Mouse (Mus musculus): ENCODE results near the gene Twf1. TPM values are rescaled to one million over a fixed set of nuclear protein-coding genes. Genes with fewer than 3 reads are reported as not detected.
A peak's percentile ranks its signal among the peaks of the same experiment; 100 is the strongest.

The Twf1 gene
- polyA plus RNA-seq, 1 experiment from 2014 or later = 55.3 TPM

DNA sequence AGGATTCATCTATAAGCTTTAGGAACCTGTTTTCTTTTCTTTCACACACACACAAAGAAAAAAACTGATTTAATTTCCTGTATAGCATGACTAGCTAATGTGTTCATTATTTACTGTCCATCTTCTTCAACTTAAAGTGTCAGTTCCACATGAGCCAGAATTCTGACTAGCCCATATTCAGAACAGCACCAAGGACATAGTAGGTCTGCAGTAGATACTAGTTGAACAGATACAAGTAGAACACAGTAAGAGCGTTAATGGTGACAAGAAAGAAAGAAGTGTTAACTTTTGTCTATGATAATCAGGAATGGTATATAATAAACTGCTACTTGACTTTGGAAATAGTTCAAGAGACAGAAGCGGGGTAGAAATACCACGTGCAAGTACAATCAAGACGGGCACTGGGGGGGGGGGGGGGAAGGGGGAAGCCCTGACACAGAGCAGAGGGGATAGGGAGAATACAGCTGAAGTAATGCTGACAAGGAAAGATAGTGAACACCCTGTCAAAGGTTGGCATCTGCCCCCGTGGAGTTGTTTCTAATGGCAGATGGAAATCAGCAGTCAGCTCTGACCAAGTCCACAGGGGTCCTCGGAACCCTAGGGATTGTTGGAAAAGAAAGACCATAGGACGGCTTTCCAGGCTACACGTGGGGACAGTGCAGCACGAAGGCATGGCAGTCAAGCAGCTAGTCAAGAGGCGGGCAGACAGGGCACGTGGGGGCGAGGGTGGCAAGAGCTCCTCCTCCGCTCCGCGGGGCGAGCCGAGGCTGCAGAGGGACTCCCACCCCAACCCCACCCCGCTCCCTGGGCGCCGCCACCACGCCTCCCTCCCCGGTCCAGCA is 46.9 kb downstream of the Twf1 start:
- 12% methylated on average over 22 of the region's 22 CpGs for WGBS
- Histone ChIP-seq H3K4me3 (replicated peaks) (peak overlapping the region; percentile 82), H3K27me3 (no peaks in the 10 kb centered on the region), H3K36me3 (no peaks in the 10 kb centered on the region), H3K27ac (no peak overlapping the region), H3K4me2 (peak overlapping the region; percentile 80), H3K4me1 (replicated peaks) (peaks cover 9% of the 10 kb centered on the region; the same call in 1 of the 2 replicates), H3K9ac (replicated peaks) (peak overlapping the region; percentile 69), H3K9me3 (no peaks in the 10 kb centered on the region)
- peak; percentile 84 for ATAC-seq (ENCODE audit: insufficient number of reproducible peaks, insufficient read depth, low FRiP score, low TSS enrichment, low read depth)

DNA sequence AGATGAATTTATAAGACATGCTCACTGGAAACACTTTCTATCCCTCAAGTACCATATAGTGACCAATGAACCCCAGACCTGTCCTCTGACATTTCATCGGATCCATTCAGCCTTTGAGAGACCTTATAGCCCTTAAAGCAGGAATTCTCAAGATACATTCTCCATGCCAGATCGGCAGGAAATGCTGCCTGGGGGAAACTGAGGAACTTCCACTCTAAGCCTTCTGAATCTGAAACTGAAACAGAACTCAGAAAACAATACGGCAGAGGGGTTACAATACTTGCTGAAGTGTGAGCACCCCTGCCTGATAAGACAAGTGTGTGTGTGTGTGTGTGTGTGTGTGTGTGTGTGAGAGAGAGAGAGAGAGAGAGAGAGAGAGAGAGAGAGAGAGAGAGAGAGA is 50.4 kb downstream of the Twf1 start:
- Histone ChIP-seq H3K36me3 (no peaks in the 10 kb centered on the region), H3K27me3 (no peaks in the 10 kb centered on the region), H3K27ac (no peak overlapping the region), H3K9ac (replicated peaks) (no peak overlapping the region), H3K4me3 (replicated peaks) (no peak overlapping the region), H3K9me3 (no peaks in the 10 kb centered on the region), H3K4me1 (replicated peaks) (peaks cover 7% of the 10 kb centered on the region; the same call in 1 of the 2 replicates), H3K4me2 (no peak overlapping the region)
- WGBS = 92% methylated on average over 3 of the region's 3 CpGs
- ATAC-seq (ENCODE audit: insufficient number of reproducible peaks, insufficient read depth, low FRiP score, low TSS enrichment, low read depth) = no peak

DNA sequence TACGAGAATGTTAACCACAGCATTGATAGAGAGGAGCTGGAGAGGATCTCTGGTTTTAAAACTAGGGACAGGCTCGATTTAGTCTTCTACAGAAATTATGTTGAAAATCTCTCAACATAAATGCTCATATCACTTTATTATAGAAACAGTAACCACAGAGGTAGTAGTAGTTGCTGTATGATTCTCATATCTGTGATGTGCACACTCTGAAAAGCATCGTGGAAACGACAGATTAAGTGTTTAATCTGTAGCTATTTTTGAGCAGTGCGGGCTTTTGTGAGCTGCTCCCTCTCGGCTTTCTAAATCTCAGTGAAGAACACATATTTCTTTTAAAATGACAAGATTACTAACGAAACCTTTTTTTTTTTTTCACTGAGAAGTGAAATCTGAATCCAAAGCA is 54.2 kb downstream of the Twf1 start:
- Histone ChIP-seq H3K4me3 (replicated peaks) (no peak overlapping the region), H3K36me3 (peaks cover 3% of the 10 kb centered on the region; the same call in 1 of the 2 replicates), H3K9me3 (no peaks in the 10 kb centered on the region), H3K4me1 (replicated peaks) (no peaks in the 10 kb centered on the region), H3K27me3 (no peaks in the 10 kb centered on the region), H3K4me2 (no peak overlapping the region), H3K9ac (replicated peaks) (no peak overlapping the region), H3K27ac (no peak overlapping the region)
- no peak for ATAC-seq (ENCODE audit: insufficient number of reproducible peaks, insufficient read depth, low FRiP score, low TSS enrichment, low read depth)
- 92% methylated on average over 7 of the region's 7 CpGs for WGBS

DNA sequence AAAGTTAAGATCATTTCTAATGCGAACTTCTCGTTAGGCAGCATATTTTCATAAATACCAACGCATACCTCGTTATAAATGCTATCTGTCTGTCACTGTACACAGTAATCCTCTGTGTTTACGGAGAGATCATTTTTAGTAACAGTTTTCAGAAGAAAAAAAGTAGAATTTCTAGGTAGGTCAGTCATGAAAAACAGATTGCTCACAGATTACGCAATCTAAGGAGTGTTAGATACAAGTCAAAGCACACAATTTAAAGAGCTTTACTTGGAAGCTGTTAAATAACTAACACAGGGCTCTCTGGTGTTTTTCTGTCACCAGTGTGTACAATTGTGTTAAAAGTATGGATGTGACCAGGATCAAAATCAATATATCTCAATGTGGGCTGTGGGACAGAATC is 56.7 kb downstream of the Twf1 start:
- WGBS = 89% methylated on average over 6 of the region's 6 CpGs
- Histone ChIP-seq H3K4me1 (replicated peaks) (no peaks in the 10 kb centered on the region), H3K27me3 (no peaks in the 10 kb centered on the region), H3K9me3 (no peaks in the 10 kb centered on the region), H3K27ac (no peak overlapping the region), H3K9ac (replicated peaks) (no peak overlapping the region), H3K4me2 (no peak overlapping the region), H3K4me3 (replicated peaks) (no peak overlapping the region), H3K36me3 (peaks cover 14% of the 10 kb centered on the region; the same call in 1 of the 2 replicates)
- no peak for ATAC-seq (ENCODE audit: insufficient number of reproducible peaks, insufficient read depth, low FRiP score, low TSS enrichment, low read depth)

DNA sequence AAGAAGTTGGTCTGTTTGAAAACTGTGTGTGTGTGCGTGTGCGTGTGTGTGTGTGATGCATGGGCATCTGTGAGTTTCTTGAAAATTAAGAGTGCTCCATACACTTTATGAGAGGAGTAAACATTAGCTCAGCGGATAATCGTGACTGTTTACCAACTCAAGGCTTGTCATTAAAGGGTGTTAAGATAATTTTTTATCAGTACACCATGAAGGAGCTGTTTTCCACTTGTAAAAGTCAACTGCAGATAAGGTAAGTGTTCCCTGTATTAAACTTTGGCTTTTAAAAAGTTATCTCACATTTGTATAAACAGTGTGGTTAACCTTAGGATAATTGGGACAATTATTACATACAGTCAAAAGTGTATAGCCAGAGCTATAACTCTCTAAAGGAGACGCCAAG is 57.4 kb downstream of the Twf1 start:
- Histone ChIP-seq H3K27ac (no peak overlapping the region), H3K27me3 (no peaks in the 10 kb centered on the region), H3K4me3 (replicated peaks) (no peak overlapping the region), H3K4me2 (no peak overlapping the region), H3K36me3 (peaks cover 18% of the 10 kb centered on the region), H3K9ac (replicated peaks) (no peak overlapping the region), H3K4me1 (replicated peaks) (no peaks in the 10 kb centered on the region), H3K9me3 (no peaks in the 10 kb centered on the region)
- no peak for ATAC-seq (ENCODE audit: insufficient number of reproducible peaks, insufficient read depth, low FRiP score, low TSS enrichment, low read depth)
- 91% methylated on average over 5 of the region's 5 CpGs for WGBS

DNA sequence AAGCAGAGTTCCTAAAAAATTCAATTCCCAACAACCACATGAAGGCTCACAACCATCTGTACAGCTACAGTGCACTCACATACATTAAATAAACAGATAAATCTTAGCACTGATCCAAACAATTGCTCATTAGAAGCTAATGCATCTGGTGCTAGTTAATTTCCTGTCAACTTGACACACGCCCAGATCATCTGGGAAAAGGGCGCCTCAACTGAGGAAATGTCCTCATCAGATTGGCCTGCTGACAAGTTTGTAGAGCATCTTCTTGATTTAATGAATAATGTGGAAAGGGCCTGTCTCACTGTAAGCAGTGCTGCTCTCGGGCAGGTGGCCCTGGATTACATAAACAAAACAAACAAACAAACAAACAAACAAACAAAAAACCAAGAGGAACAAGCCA is 59.2 kb downstream of the Twf1 start:
- H3K4me3 ChIP-seq (replicated peaks) = no peak overlapping the region
- no peaks in the 10 kb centered on the region for H3K27me3 ChIP-seq
- ATAC-seq (ENCODE audit: insufficient number of reproducible peaks, insufficient read depth, low FRiP score, low TSS enrichment, low read depth) = no peak
- no peaks in the 10 kb centered on the region for H3K4me1 ChIP-seq (replicated peaks)
- 86% methylated on average over 3 of the region's 3 CpGs for WGBS
- no peak overlapping the region for H3K9ac ChIP-seq (replicated peaks)
- H3K36me3 ChIP-seq = peaks cover 22% of the 10 kb centered on the region
- no peak overlapping the region for H3K4me2 ChIP-seq
- no peaks in the 10 kb centered on the region for H3K9me3 ChIP-seq
- no peak overlapping the region for H3K27ac ChIP-seq

Other genes with a start within 250 kb of the Twf1 start
- gene Adamts20, start 124.5 kb downstream of the Twf1 start, polyA plus RNA-seq (2016; fragmentation: Nextera tagmentation; extraction: Ambion mirVana) = 4.4 and 4.7 TPM in 2 replicates
- 8.9 and 9.5 TPM in 2 replicates for gene Pus7l, start 46.3 kb downstream of the Twf1 start, polyA plus RNA-seq (2016; fragmentation: Nextera tagmentation; extraction: Ambion mirVana)
- gene Irak4, start 46.2 kb downstream of the Twf1 start, polyA plus RNA-seq (2016; fragmentation: Nextera tagmentation; extraction: Ambion mirVana) = 3.0 and 3.5 TPM in 2 replicates
- 3.4 and 3.7 TPM in 2 replicates for gene Tmem117, start 39.3 kb upstream of the Twf1 start, polyA plus RNA-seq (2016; fragmentation: Nextera tagmentation; extraction: Ambion mirVana)